Mouse (Mus musculus): ENCODE results near the gene Trpt1.
"Not testable (repeated sequence)": the region's sequence is repeated elsewhere in the genome, so short reads cannot be mapped to it uniquely, and the experiment has no call there.

Trpt1 gene

DNA sequence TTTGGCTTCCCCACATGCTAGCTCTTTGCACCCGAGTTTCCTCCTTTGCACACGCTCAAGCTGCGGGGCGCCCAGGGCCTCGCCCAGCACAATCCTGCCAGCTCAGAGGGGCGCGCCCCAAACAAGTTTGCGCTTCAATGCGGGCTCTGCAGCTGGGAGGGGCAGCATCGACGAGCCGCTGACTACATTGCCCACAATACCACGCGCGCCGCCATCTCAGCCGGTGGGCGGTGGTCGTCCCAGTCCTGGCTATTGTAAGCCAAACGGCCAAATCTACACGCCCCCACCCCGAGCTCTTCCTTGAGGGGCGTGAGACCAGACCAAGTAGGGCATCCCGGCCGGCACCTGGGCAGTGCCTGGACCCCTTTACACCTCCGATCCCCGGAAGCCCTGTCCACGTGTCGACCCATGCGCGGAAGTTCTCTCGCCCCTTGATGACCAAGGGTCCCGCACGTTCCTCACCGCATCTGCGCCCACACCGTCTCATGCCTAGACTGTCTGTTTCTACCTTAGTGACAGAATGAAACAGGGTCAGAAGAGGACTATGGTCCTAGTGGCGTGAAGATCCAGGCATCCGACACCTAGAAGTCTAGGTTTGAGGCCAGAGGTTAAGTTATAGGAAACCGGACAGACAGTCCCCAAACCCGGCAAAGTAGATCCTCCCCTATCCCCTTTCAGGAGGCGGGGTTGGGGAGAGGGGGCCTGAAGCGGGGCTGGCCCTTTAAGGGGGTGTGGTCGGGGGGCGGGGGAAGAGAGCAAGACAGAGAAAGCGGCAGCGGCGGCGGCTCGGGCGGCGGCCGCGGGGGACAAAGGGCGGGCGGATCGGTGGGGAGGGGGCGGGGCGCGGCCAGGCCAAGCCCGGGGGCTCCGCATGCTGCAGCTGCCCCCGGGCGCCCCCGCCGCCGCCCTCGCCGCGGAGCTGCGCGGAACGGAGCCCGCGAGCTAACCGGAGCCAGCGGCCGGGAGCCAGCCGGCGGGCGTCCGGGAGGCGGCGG lies 21.4 kb upstream of the Trpt1 start, which contains the start of gene Ppp1r14b:
Gene Ppp1r14b, plus strand, starts transcription at position 758 of the 995 bp plus-strand sequence.
- peak; percentile 60 for DNase-seq (ENCODE audit: low read depth, low spot score)

DNA sequence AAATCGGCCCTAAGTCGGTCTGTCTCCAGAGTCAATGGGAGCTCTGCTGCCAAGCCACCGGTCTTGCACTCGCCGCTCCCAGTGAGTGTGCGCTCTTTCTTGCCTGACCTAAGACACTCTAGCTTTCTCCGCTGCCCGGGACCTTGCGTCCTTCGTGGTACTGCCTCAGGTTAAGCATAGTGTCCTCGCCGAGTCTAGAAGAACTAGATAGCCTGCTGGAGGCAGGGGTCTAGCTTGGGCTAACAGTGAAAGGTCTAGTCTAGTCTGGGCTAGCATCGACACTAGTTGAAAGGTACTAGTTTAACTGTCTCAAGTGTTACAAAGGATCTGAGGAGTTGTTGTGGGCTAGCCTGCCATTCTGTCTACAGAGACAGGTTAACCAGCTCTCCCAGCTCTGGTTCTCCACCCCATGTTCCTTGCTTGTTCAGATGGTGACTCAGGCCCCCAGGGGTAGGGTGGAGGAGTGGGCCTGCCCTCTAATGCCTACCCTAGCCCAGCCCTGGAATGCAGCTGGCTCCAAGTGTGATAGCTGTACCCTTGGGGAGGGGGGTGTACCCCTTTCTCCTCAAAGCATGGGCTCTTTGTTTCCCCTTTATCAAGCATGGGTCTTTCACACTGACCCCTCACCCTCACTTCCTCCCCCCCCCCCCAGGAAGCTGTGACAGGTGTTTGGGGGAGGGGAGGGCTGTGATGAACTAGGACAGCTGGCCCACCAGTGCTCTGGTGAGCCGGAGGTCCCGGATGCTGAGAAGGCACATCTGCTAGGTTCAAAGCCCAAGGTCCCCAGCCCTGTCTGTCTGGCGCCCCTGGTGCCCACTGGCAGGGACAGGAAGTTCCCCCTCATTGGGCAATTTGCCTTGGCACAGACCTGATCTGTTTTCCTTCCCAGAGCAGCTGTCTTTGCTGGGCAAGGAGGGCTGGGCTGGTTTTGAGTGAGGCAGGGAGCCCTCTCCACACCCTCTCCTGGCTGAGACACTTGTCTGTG lies 20.1 kb upstream of the Trpt1 start, which contains the start of gene Plcb3:
Gene Plcb3, minus strand, starts transcription at position 934 of the 985 bp plus-strand sequence.
- DNase-seq (ENCODE audit: low read depth, low spot score): no peak

DNA sequence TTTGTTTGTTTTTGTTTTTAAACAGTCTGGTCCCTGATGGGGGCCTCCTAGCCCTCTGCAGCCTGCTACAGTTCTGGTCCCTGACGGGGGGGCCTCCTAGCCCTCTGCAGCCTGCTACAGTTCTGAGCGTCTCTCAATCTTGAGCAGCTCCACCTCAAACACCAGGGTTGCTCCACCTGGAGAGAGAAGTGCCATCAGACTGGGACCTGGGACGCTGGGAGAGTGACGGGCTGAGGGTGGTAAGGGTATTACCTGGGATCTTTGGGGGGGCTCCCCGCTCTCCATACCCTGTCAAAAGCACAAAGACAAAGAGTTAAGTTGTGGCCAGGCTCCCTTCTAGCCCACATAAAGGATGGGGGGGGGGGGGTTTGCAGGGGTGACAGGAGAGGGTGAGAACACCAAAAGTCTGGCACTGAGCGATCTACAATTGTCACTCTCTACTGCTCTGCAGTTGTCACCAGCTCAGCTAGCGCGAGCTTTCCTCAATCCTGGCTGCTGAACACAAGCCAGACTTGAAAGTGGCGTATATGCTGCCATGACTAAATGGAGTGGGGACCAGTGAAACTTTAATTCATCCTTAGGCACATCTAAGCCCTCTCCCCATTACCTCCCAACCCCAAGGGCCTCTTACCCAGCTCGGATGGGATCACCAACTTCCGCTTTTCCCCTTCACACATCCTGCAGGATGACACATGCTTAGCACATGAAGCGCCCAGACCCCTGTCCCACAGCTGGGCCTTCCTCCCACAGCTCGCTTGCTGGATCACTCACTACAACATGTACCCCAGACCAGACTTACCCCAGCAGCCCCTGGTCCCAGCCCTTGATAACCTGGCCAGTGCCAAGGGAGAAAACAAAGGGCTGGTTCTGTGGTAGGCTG lies 17.9 kb upstream of the Trpt1 start:
- DNase-seq (ENCODE audit: low read depth, low spot score): no peak

DNA sequence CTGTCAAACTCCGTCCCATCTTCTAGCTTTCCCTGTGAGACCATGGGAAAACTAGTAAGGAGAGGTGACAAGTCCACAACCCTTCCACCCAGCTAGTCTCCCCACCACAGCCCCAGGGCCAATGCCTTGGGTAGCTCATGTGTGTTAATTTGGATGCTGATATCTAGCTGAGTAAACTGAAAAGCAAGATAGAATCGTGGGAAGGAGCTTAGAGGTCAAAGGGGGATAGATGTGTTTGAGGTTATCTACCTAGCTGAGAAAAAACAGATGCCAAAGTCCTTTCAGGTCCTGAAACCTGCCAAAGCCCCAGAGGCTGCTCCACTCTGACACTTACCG lies 17.3 kb upstream of the Trpt1 start:
- no peak for DNase-seq (ENCODE audit: low read depth, low spot score)

DNA sequence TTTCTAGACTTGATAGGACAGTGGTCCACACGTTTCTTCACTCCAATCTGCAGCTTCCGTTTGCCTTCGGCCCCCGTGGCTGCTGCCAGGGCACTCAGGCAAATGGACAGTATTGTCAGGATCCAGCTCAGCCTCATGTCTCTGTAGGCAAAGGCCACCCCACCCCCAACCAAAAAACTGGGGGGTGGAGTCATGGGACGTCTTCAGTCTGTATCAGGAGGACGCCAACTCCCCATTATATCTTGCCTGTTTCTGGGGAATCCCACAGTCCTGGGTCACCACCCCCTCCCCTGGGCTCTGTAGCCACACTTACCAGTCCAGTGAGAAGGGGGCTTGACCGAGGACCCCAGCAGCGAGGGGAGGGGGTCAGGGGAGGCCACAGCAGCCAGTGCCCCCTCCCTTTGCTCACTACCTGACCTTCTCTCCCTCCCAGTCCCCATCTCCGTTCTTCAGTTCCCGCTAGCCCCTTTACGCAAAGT lies 16.9 kb upstream of the Trpt1 start:
- DNase-seq (ENCODE audit: low read depth, low spot score): no peak

DNA sequence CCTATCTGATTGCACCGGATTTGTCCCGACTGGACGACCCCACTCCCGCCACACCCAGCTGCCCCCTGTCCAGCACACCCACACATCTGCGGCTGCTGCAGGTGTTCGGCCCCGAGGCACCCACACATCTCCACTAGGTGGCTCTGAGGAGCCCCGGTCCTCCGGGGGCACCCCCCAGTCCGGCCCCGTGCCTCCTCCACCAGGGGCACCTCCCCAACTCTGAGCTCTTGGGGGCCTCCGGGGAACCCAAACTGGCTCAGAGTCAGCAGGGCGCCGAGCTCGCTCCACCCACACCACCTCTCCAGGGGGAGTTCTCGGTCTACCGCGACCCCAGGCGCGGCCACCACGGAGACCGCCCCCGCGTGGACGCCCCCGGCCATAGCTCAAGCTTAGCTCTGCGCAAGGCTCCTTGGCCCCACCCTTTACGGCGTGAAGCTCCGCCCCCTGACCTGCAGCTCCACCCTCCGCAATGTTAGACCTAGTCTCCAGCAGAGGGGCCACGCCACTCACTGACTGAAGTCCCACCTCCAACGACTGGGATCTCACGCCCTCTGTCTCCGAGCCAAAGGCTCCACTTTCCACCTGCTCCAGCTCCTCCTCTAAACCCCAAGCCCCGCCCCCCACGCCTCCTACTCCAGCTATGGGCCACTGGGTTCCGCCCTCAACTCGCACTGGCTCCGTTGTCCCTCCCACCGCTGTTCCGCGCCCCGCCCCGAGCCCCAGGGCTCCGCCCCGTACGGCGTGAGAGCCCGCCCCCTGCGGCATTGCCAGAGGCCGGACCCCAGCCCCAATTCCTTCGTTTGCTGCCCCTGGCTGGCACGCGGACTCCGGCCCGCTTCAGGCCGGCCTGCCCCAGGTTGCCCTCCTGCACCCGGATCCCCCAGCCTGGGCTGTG lies 16.2 kb upstream of the Trpt1 start:
- peak; percentile 98 for DNase-seq (ENCODE audit: low read depth, low spot score)

DNA sequence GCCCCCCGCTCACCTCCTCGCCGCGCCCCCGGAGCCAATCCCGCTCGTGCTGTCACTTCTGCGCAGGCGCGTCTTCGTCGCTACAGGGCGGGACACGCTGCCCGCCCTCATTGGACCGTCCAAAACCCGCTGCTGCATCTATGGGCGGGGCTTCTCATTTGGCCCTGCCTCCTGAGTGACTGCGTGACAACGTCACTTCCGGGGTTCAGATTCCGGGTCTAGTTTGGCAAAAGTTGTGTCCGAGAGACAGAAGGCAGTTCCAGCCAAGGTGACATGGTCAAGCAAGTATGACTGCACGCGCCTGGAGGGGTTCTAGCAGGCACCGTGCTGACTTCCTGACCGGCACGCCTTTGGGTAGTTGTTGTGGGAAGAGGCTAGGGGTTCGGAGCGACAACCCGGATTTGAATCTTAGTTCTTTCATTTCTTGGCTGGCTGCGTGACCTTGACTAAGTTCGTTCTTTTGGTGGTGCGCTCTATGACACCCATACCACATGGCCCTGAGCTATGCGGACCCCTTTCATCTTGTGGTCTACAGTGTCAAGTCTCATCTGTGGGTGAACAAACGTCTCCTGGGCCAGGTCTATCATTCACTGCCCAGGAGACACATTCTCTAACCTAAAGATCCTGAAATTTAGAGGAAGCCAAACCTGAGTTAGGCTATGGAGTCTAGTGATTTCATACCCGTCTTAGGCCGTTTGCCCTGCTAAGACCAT lies 15.4 kb upstream of the Trpt1 start, which contains the start of gene Fkbp2:
Gene Fkbp2, minus strand, starts transcription at position 121 of the 713 bp plus-strand sequence.
- peak; percentile 99 for DNase-seq (ENCODE audit: low read depth, low spot score)

DNA sequence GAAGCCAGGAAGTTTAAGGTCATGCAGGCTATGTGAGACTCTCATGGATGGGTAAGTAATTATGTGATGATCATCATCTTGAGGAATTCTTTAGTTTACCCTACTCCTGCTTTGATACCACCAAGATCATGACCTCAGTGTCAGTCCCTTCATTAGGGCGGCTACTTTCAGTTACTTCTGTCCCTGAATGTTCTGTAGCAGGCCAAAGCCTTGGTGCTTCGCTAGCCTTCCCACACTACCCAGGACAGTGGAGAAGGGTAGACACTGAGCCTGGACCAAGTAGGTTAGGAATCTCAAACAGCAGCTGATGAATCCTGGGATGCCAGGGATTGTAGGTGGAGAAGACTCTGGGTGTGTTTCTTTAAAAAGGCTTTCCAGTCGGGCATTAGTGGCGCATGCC lies 14.5 kb upstream of the Trpt1 start:
- DNase-seq (ENCODE audit: low read depth, low spot score): no peak

DNA sequence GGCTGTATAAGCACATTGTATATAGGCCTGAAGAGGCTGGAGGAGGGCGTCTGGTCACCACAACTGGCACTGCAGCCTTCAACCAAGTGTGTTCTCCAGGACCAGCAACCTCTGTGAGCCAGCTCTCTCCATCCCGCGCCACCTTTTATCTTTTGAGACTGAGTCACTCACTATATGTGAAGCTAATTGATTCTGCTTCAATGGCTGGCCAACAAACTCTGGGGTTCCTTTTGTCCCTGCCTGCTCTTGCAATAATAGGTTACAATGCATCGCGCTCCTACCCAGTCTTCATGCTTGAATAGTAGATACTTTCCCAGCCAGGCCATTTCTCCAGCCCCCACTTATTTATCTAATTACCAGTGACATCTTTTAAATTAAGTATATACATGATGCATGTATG lies 12.3 kb upstream of the Trpt1 start:
- no peak for DNase-seq (ENCODE audit: low read depth, low spot score)

DNA sequence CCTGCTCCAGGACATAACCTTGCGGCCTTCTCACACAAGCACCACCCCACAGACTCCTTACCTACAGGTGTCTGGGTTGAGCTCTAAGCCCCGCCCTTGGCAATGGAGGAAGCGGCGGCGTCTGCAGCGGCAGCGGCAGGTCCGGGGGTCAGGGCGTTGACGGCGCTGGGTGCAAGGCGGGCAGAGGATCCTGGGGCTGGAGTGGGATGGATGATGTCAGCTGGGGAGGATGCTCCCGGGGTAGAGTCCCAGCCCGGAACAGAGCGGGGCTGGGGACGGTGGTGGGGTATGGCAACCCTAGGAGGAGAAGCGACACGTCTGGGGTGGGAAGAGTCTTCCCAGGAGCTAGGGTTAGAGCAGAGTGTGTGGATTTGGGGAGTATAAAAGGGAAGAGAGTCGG lies 10.6 kb upstream of the Trpt1 start:
- no peak for DNase-seq (ENCODE audit: low read depth, low spot score)

DNA sequence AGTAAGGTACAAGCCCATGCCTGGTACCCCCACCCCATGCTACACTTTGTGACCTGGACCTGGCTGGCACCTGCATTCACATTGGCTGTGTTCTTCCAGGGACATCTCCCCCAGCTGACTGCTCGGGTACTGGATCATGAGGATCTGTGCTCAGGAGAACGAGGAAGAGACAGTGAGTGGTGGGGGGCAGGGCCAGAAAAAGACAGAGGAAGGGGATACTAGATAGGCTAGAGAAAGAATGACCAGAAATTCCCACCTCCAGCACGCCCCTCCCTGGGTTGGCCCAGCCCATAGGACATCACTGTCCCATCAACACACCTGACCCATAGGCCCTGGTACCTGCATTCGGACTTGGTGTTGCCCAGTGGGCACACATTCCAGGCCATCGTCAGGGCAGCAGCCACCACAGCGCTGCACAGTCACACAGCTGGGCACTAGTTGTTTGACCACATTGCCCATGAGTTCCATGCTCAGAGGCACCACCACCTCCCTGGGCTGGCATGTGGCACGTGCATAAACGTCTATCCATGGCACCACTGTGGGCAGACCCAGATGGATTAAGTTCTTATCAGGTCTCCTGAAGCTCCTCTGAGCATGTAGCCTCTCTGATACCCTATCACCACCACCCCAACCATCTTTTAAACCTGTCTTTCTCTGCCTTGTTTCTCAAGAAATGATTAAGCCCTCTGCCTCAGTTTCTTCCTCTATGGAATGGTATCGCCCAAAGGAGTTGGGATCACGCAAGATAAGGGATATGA lies 9.8 kb upstream of the Trpt1 start:
- no peak for DNase-seq (ENCODE audit: low read depth, low spot score)

DNA sequence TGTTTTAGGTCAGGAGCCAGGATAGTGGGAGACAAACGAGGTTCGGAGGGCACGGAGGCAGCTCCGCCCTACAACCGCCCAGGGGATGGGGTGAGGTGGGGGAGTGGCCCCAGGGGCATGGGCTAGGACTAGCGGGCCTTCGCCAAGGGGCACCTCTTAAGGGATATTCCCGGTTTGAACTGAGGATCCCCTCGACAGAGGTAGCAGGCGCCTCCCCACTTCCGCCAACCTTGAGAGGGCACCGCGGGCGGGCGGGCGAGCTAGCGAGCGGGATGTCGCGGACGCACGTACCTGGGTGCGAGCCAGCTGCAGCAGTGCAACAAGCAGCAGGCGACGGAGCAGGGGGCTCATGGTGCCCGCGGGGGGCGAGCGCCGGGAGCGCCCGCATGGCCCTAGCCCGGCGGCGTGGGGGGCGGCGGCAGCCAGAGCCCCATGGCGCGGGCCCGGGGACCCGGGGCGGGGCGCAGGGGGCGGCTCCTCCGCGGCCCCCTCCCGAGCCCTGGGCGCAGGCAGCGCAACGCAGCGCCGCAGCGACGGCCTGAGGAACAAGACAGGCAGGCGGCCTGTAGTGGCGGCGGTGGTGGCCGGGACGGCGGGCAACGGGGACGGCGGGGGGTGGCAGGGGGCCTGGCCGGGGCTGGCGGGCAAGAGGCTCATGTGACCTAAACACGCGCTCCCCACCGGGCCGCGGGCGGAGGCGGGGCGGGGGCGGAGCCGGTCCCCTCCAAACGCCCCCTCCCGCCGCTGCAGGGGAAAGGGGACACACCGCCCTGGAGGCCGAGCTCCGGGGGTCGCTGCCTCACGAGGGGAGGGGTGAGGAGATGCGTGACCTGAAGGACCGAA lies 8.6 kb upstream of the Trpt1 start, which contains the start of gene Vegfb:
Gene Vegfb, minus strand, starts transcription at position 591 of the 843 bp plus-strand sequence.
- no peak for DNase-seq (ENCODE audit: low read depth, low spot score)

DNA sequence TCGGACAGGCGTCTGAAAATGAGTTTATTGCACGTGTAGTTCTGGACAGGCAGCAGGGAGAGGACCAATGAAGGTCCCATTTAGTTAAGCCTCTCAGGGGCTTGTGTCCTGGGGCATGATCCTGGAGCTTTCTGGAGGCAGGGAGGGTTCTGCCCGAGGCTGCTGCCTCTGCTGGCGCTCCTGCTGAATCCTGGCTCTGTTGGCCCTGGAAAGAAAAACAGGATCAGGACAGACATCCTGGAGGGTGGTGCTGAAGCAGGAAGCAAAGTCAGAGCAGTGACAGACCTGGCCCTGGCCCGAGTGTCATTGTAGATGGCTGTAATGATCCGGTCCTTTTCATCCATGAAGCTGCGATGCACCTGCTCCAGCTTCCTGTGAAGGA lies 8.0 kb upstream of the Trpt1 start:
- no peak for DNase-seq (ENCODE audit: low read depth, low spot score)

DNA sequence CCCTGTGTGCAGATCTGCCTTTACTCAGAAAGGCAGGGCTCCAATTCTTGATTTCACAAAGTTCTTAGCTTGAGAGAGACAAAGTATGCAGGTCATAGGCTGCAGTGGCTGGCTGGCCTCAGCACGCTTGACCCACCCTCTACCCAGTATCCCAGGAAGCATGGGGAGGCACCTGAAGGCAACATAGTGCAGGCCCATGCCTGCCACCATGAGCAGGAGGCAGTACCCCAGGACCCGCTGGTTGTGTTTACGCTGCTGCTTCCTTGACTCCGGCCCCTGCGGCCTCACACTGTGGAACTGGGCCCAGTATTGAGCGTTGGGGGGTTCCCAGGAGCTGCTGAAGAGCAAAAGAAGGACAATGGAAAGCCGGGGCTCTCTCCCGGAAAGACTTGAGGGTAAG lies 6.7 kb upstream of the Trpt1 start:
- DNase-seq (ENCODE audit: low read depth, low spot score): no peak

DNA sequence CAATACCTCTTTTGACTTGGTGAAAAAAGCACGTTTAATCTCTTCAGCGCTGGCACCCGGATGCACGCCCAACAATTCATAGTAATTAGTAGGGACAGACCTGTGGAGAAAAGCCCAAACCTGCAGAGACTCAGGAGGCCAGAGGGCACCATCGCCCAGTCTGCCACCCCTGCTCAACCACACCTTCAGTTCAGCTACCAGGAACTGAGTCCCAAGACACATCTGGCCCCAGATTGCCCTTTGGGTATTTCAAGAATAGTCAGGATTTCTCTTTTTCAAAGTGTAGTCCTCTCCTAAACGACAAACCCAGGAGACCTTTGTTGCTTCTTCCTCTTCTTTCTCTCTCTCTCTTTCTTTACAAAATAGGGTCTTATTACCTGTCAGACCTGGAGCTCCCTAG lies 5.2 kb upstream of the Trpt1 start:
- DNase-seq (ENCODE audit: low read depth, low spot score): no peak

DNA sequence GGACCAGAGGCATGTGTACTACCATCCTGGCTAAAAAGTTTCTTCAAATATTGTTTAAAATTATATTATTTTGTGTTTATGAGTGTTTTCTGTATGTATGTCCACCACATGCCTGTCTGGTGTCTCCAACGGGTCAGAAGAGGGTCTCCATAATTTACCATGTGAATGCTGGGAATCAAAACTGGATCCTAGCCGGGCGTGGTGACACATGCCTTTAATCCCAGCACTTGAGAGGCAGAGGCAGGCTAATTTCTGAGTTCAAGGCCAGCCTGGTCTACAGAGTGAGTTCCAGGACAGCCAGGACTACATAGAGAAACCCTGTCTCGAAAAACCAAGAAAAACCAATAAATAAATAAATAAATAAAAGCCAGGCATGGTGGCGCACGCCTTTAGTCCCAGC lies 4.8 kb upstream of the Trpt1 start:
- DNase-seq (ENCODE audit: low read depth, low spot score): not testable (repeated sequence)
